Mouse (Mus musculus): Measurements from ENCODE around the gene Efna4.

- peak; percentile 60 for TF ChIP-seq CTCF (IDR thresholded peaks at IDR 0.05; ENCODE audit: control insufficient read depth, insufficient read depth, insufficient read length)
- no peak for TF ChIP-seq MAX (IDR thresholded peaks at IDR 0.05)
- TF ChIP-seq USF1 (IDR thresholded peaks at IDR 0.05; ENCODE audit: low read depth): no peak
Observed at GRCm38 (mm10) chr3:89308089-89308488, 29.7 kb downstream of the Efna4 start.

All from C2C12 (cell line).